Mouse (Mus musculus): ENCODE data around the gene Mpdu1.

Mpdu1 gene

GRCm38 (mm10) chr11:69692196-69692811 lies 29.9 kb upstream of the Mpdu1 start:
- no peak for DNase-seq (ENCODE audit: low read depth, low spot score)

- no peak for DNase-seq (ENCODE audit: low read depth, low spot score)
These were observed 27.4 kb upstream of the Mpdu1 start for GRCm38 (mm10) chr11:69689891-69690290.

- DNase-seq (ENCODE audit: low read depth, low spot score), result no peak
These were observed 24.6 kb upstream of the Mpdu1 start for GRCm38 (mm10) chr11:69687061-69687460.

- DNase-seq (ENCODE audit: low read depth, low spot score), result no peak
These were observed 23.9 kb upstream of the Mpdu1 start for GRCm38 (mm10) chr11:69686377-69686776.

GRCm38 (mm10) chr11:69685526-69686148 lies 23.2 kb upstream of the Mpdu1 start, which contains the start of gene Tnfsf13:
Tnfsf13 (minus strand) TSS chr11:69685784.
- DNase-seq (ENCODE audit: low read depth, low spot score), result no peak

GRCm38 (mm10) chr11:69684936-69685335 lies 22.5 kb upstream of the Mpdu1 start:
- DNase-seq (ENCODE audit: low read depth, low spot score), result no peak

GRCm38 (mm10) chr11:69684128-69684745 lies 21.8 kb upstream of the Mpdu1 start:
- DNase-seq (ENCODE audit: low read depth, low spot score), result no peak

GRCm38 (mm10) chr11:69683576-69683975 lies 21.1 kb upstream of the Mpdu1 start:
- DNase-seq (ENCODE audit: low read depth, low spot score), result no peak

GRCm38 (mm10) chr11:69682840-69683533 lies 20.5 kb upstream of the Mpdu1 start:
- peak; percentile 77 for DNase-seq (ENCODE audit: low read depth, low spot score)

GRCm38 (mm10) chr11:69682209-69682839 lies 19.9 kb upstream of the Mpdu1 start:
- no peak for DNase-seq (ENCODE audit: low read depth, low spot score)

GRCm38 (mm10) chr11:69681314-69682208 lies 19.1 kb upstream of the Mpdu1 start, which contains the start of gene Senp3:
Senp3 (minus strand) TSS chr11:69682084.
- DNase-seq (ENCODE audit: low read depth, low spot score), result peak; percentile 95

GRCm38 (mm10) chr11:69680136-69680855 lies 17.9 kb upstream of the Mpdu1 start:
- no peak for DNase-seq (ENCODE audit: low read depth, low spot score)

- DNase-seq (ENCODE audit: low read depth, low spot score), result no peak
These were observed 16.7 kb upstream of the Mpdu1 start for GRCm38 (mm10) chr11:69679144-69679543.

- peak; percentile 100 for DNase-seq (ENCODE audit: low read depth, low spot score)
These were observed 9.8 kb upstream of the Mpdu1 start, which contains the start of gene Eif4a1 for GRCm38 (mm10) chr11:69672211-69672706. Eif4a1 (minus strand) TSS chr11:69672423.

GRCm38 (mm10) chr11:69671726-69672124 lies 9.3 kb upstream of the Mpdu1 start:
- DNase-seq (ENCODE audit: low read depth, low spot score), result no peak

GRCm38 (mm10) chr11:69670786-69671725 lies 8.6 kb upstream of the Mpdu1 start:
- peak; percentile 93 for DNase-seq (ENCODE audit: low read depth, low spot score)

- no peak for DNase-seq (ENCODE audit: low read depth, low spot score)
These were observed 4.2 kb upstream of the Mpdu1 start for GRCm38 (mm10) chr11:69666665-69667005.

GRCm38 (mm10) chr11:69665961-69666664 lies 3.7 kb upstream of the Mpdu1 start, which contains the start of gene Cd68:
Cd68 (minus strand) TSS chr11:69666153.
- DNase-seq (ENCODE audit: low read depth, low spot score), result no peak
